Mouse (Mus musculus): ENCODE results near the gene Tusc2. TPM values are rescaled to one million over a fixed set of nuclear protein-coding genes. Genes with fewer than 3 reads are reported as not detected.

Gene Tusc2
- polyA plus RNA-seq, 1 experiment from 2014 or later, result 30.9 TPM

GRCm38 (mm10) chr9:107580501-107581317 is 17.7 kb downstream of the Tusc2 start, which contains the start of gene Hyal3:
TSS of gene Hyal3 (plus strand) at chr9:107580818.
- WGBS (ENCODE audit: missing documents), result under 1% methylated on average over 32 of the region's 32 CpGs
- peaks cover 29% of the 10 kb centered on the region for H3K79me2 ChIP-seq (ENCODE audit: inconsistent target)
- no peaks in the 10 kb centered on the region for H3K36me3 ChIP-seq (ENCODE audit: inconsistent target)
- H3K4me3 ChIP-seq (ENCODE audit: inconsistent target), result peak within 1 kb of the TSS; percentile 83
- peak within 1 kb of the TSS; percentile 95 for H3K27ac ChIP-seq

- Histone ChIP-seq H3K27ac (peak overlapping the region; percentile 95), H3K79me2 (ENCODE audit: inconsistent target) (peaks cover 29% of the 10 kb centered on the region), H3K36me3 (ENCODE audit: inconsistent target) (no peaks in the 10 kb centered on the region), H3K4me3 (ENCODE audit: inconsistent target) (peak overlapping the region; percentile 83)
- 40% methylated on average over 4 of the region's 4 CpGs for WGBS (ENCODE audit: missing documents)
These were observed 18.5 kb downstream of the Tusc2 start for GRCm38 (mm10) chr9:107581584-107581983.

GRCm38 (mm10) chr9:107582509-107583062 is 19.5 kb downstream of the Tusc2 start:
- WGBS (ENCODE audit: missing documents), result 88% methylated on average over 7 of the region's 7 CpGs
- H3K27ac ChIP-seq, result no peak overlapping the region
- no peak overlapping the region for H3K4me3 ChIP-seq (ENCODE audit: inconsistent target)

GRCm38 (mm10) chr9:107583174-107583573 is 20.1 kb downstream of the Tusc2 start:
- Histone ChIP-seq H3K27ac (no peak overlapping the region), H3K36me3 (ENCODE audit: inconsistent target) (no peaks in the 10 kb centered on the region), H3K79me2 (ENCODE audit: inconsistent target) (peaks cover 19% of the 10 kb centered on the region), H3K4me3 (ENCODE audit: inconsistent target) (no peak overlapping the region)
- WGBS (ENCODE audit: missing documents), result 90% methylated on average over 14 of the region's 14 CpGs

More at GRCm38 (mm10) chr9:107582509-107583062, 19.5 kb downstream of the Tusc2 start:
- Histone ChIP-seq H3K36me3 (ENCODE audit: inconsistent target) (no peaks in the 10 kb centered on the region), H3K79me2 (ENCODE audit: inconsistent target) (peaks cover 21% of the 10 kb centered on the region)

- Histone ChIP-seq H3K79me2 (ENCODE audit: inconsistent target) (peaks cover 13% of the 10 kb centered on the region; the same call in 1 of the 2 replicates), H3K4me3 (ENCODE audit: inconsistent target) (no peak overlapping the region), H3K36me3 (ENCODE audit: inconsistent target) (peaks cover 7% of the 10 kb centered on the region; the same call in 1 of the 2 replicates), H3K27ac (no peak overlapping the region)
- WGBS (ENCODE audit: missing documents), result 91% methylated on average over 5 of the region's 5 CpGs
These were observed 23.4 kb downstream of the Tusc2 start for GRCm38 (mm10) chr9:107586504-107586903.

- WGBS (ENCODE audit: missing documents), result 3% methylated on average over 41 of the region's 46 CpGs
These were observed 24.1 kb downstream of the Tusc2 start, which contains the start of gene Ifrd2 for GRCm38 (mm10) chr9:107586974-107587832. TSS of gene Ifrd2 (plus strand) at chr9:107587642.

GRCm38 (mm10) chr9:107587833-107588639 is 25.0 kb downstream of the Tusc2 start:
- WGBS (ENCODE audit: missing documents), result 3% methylated on average over 31 of the region's 33 CpGs
- Histone ChIP-seq H3K79me2 (ENCODE audit: inconsistent target) (peaks cover 13% of the 10 kb centered on the region; the same call in 1 of the 2 replicates), H3K27ac (peak overlapping the region; percentile 32), H3K4me3 (ENCODE audit: inconsistent target) (peak overlapping the region; percentile 63), H3K36me3 (ENCODE audit: inconsistent target) (peaks cover 16% of the 10 kb centered on the region; the same call in 1 of the 2 replicates)

More at GRCm38 (mm10) chr9:107586974-107587832, 24.1 kb downstream of the Tusc2 start, which contains the start of gene Ifrd2:
- peaks cover 13% of the 10 kb centered on the region; the same call in 1 of the 2 replicates for H3K79me2 ChIP-seq (ENCODE audit: inconsistent target)
- peak within 1 kb of the TSS; percentile 63 for H3K4me3 ChIP-seq (ENCODE audit: inconsistent target)
- peaks cover 13% of the 10 kb centered on the region; the same call in 1 of the 2 replicates for H3K36me3 ChIP-seq (ENCODE audit: inconsistent target)
- peak within 1 kb of the TSS; percentile 32 for H3K27ac ChIP-seq

GRCm38 (mm10) chr9:107590058-107590772 is 27.2 kb downstream of the Tusc2 start:
- 92% methylated on average over 25 of the region's 25 CpGs for WGBS (ENCODE audit: missing documents)
- peaks cover 13% of the 10 kb centered on the region; the same call in 1 of the 2 replicates for H3K79me2 ChIP-seq (ENCODE audit: inconsistent target)
- H3K4me3 ChIP-seq (ENCODE audit: inconsistent target), result no peak overlapping the region
- peaks cover 16% of the 10 kb centered on the region; the same call in 1 of the 2 replicates for H3K36me3 ChIP-seq (ENCODE audit: inconsistent target)
- no peak overlapping the region for H3K27ac ChIP-seq

GRCm38 (mm10) chr9:107590773-107591060 is 27.7 kb downstream of the Tusc2 start:
- Histone ChIP-seq H3K36me3 (ENCODE audit: inconsistent target) (peaks cover 16% of the 10 kb centered on the region; the same call in 1 of the 2 replicates), H3K27ac (no peak overlapping the region), H3K4me3 (ENCODE audit: inconsistent target) (no peak overlapping the region), H3K79me2 (ENCODE audit: inconsistent target) (peaks cover 13% of the 10 kb centered on the region; the same call in 1 of the 2 replicates)
- 92% methylated on average over 6 of the region's 6 CpGs for WGBS (ENCODE audit: missing documents)

GRCm38 (mm10) chr9:107593101-107593976 is 30.3 kb downstream of the Tusc2 start:
- H3K36me3 ChIP-seq (ENCODE audit: inconsistent target), result peaks cover 16% of the 10 kb centered on the region; the same call in 1 of the 2 replicates

GRCm38 (mm10) chr9:107594281-107595062 is 31.4 kb downstream of the Tusc2 start:
- peaks cover 16% of the 10 kb centered on the region; the same call in 1 of the 2 replicates for H3K36me3 ChIP-seq (ENCODE audit: inconsistent target)
- whole genome bisulfite sequencing (ENCODE audit: missing documents), result 97% methylated on average over 8 of the region's 8 CpGs
- H3K79me2 ChIP-seq (ENCODE audit: inconsistent target), result no peaks in the 10 kb centered on the region
- H3K4me3 ChIP-seq (ENCODE audit: inconsistent target), result no peak overlapping the region
- H3K27ac ChIP-seq, result no peak overlapping the region

More at GRCm38 (mm10) chr9:107593101-107593976, 30.3 kb downstream of the Tusc2 start:
- Histone ChIP-seq H3K4me3 (ENCODE audit: inconsistent target) (no peak overlapping the region), H3K27ac (no peak overlapping the region), H3K79me2 (ENCODE audit: inconsistent target) (peaks cover 8% of the 10 kb centered on the region; the same call in 1 of the 2 replicates)
- WGBS (ENCODE audit: missing documents), result 83% methylated on average over 10 of the region's 11 CpGs
